Mouse (Mus musculus): ENCODE data around the gene Gtpbp8. TPM values are rescaled to one million over a fixed set of nuclear protein-coding genes. Genes with fewer than 3 reads are reported as not detected.
A peak's percentile ranks its signal among the peaks of the same experiment; 100 is the strongest.

The Gtpbp8 gene
- polyA plus RNA-seq, 1 experiment from 2014 or later, result 33.1 TPM

- peak overlapping the region; percentile 36; the same call in 1 of the 2 replicates for H3K27ac ChIP-seq
- no peak overlapping the region for H3K9ac ChIP-seq
- ATAC-seq (ENCODE audit: low FRiP score), result no peak
- H3K4me2 ChIP-seq, result no peak overlapping the region
- no peaks in the 10 kb centered on the region for H3K9me3 ChIP-seq
- no peak overlapping the region for H3K4me3 ChIP-seq (replicated peaks)
- H3K36me3 ChIP-seq (replicated peaks), result no peaks in the 10 kb centered on the region
- no peaks in the 10 kb centered on the region; the same call in 1 of the 2 replicates for H3K27me3 ChIP-seq
- H3K4me1 ChIP-seq, result peaks cover 11% of the 10 kb centered on the region
- WGBS, result 46% methylated on average over 12 of the region's 12 CpGs
These were observed 50.1 kb downstream of the Gtpbp8 start for GRCm38 (mm10) chr16:44695859-44696620.

- no peak for ATAC-seq (ENCODE audit: low FRiP score)
- 85% methylated on average over 8 of the region's 8 CpGs for WGBS
- Histone ChIP-seq H3K27me3 (no peaks in the 10 kb centered on the region), H3K4me2 (no peak overlapping the region), H3K36me3 (replicated peaks) (no peaks in the 10 kb centered on the region), H3K4me3 (replicated peaks) (no peak overlapping the region), H3K9me3 (no peaks in the 10 kb centered on the region), H3K9ac (no peak overlapping the region), H3K27ac (peak overlapping the region; percentile 36; the same call in 1 of the 2 replicates), H3K4me1 (peaks cover 11% of the 10 kb centered on the region)
These were observed 50.8 kb downstream of the Gtpbp8 start for GRCm38 (mm10) chr16:44695214-44695858.

- Histone ChIP-seq H3K36me3 (replicated peaks) (no peaks in the 10 kb centered on the region), H3K4me2 (no peak overlapping the region), H3K27me3 (no peaks in the 10 kb centered on the region), H3K9ac (no peak overlapping the region), H3K27ac (no peak overlapping the region), H3K9me3 (no peaks in the 10 kb centered on the region), H3K4me3 (replicated peaks) (no peak overlapping the region), H3K4me1 (peaks cover 20% of the 10 kb centered on the region)
- ATAC-seq (ENCODE audit: low FRiP score), result no peak
- WGBS, result 65% methylated on average over 6 of the region's 6 CpGs
These were observed 52.5 kb downstream of the Gtpbp8 start for GRCm38 (mm10) chr16:44693695-44694094.

- Histone ChIP-seq H3K27ac (no peak overlapping the region), H3K36me3 (replicated peaks) (no peaks in the 10 kb centered on the region), H3K4me1 (peaks cover 31% of the 10 kb centered on the region), H3K9me3 (no peaks in the 10 kb centered on the region), H3K4me3 (replicated peaks) (no peak overlapping the region), H3K9ac (no peak overlapping the region), H3K4me2 (no peak overlapping the region), H3K27me3 (no peaks in the 10 kb centered on the region)
- ATAC-seq (ENCODE audit: low FRiP score), result no peak
- WGBS, result 98% methylated on average over 1 of the region's 1 CpGs
These were observed 53.6 kb downstream of the Gtpbp8 start for GRCm38 (mm10) chr16:44692541-44692940.

- no peak overlapping the region for H3K4me3 ChIP-seq (replicated peaks)
- no peaks in the 10 kb centered on the region for H3K27me3 ChIP-seq
- no peak overlapping the region for H3K4me2 ChIP-seq
- H3K9ac ChIP-seq, result no peak overlapping the region
- no peaks in the 10 kb centered on the region for H3K9me3 ChIP-seq
- H3K36me3 ChIP-seq (replicated peaks), result no peaks in the 10 kb centered on the region
- WGBS, result 69% methylated on average over 17 of the region's 17 CpGs
- H3K27ac ChIP-seq, result peak overlapping the region; percentile 27; the same call in 1 of the 2 replicates
- H3K4me1 ChIP-seq, result peaks cover 40% of the 10 kb centered on the region
- no peak for ATAC-seq (ENCODE audit: low FRiP score)
These were observed 54.5 kb downstream of the Gtpbp8 start for GRCm38 (mm10) chr16:44691561-44692141.

- Histone ChIP-seq H3K27me3 (no peaks in the 10 kb centered on the region), H3K4me1 (peaks cover 39% of the 10 kb centered on the region), H3K27ac (no peak overlapping the region), H3K36me3 (replicated peaks) (no peaks in the 10 kb centered on the region), H3K9me3 (no peaks in the 10 kb centered on the region), H3K4me2 (no peak overlapping the region), H3K4me3 (replicated peaks) (no peak overlapping the region), H3K9ac (no peak overlapping the region)
- no peak for ATAC-seq (ENCODE audit: low FRiP score)
- 72% methylated on average over 2 of the region's 2 CpGs for WGBS
These were observed 55.1 kb downstream of the Gtpbp8 start for GRCm38 (mm10) chr16:44691066-44691465.

GRCm38 (mm10) chr16:44690501-44690900 is 55.7 kb downstream of the Gtpbp8 start:
- Histone ChIP-seq H3K27ac (no peak overlapping the region), H3K4me3 (replicated peaks) (no peak overlapping the region), H3K9me3 (no peaks in the 10 kb centered on the region), H3K9ac (no peak overlapping the region), H3K27me3 (no peaks in the 10 kb centered on the region), H3K36me3 (replicated peaks) (no peaks in the 10 kb centered on the region), H3K4me2 (no peak overlapping the region), H3K4me1 (peaks cover 35% of the 10 kb centered on the region)
- 72% methylated on average over 2 of the region's 2 CpGs for WGBS
- ATAC-seq (ENCODE audit: low FRiP score), result no peak

GRCm38 (mm10) chr16:44688507-44688906 is 57.7 kb downstream of the Gtpbp8 start:
- Histone ChIP-seq H3K9me3 (no peaks in the 10 kb centered on the region), H3K4me1 (peaks cover 51% of the 10 kb centered on the region), H3K27ac (peak overlapping the region; percentile 94), H3K36me3 (replicated peaks) (no peaks in the 10 kb centered on the region), H3K27me3 (no peaks in the 10 kb centered on the region), H3K4me3 (replicated peaks) (no peak overlapping the region), H3K9ac (no peak overlapping the region), H3K4me2 (peak overlapping the region; percentile 56)
- no peak for ATAC-seq (ENCODE audit: low FRiP score)
- 3% methylated on average over 4 of the region's 4 CpGs for WGBS

- peak overlapping the region; percentile 56 for H3K4me2 ChIP-seq
- peak overlapping the region; percentile 30; the same call in 1 of the 2 replicates for H3K9ac ChIP-seq
- peak overlapping the region; percentile 25 for H3K4me3 ChIP-seq (replicated peaks)
- H3K4me1 ChIP-seq, result peaks cover 51% of the 10 kb centered on the region
- H3K9me3 ChIP-seq, result 0 out of 2 replicates have a peak, but pooled peaks cover under 1% of the 10 kb centered on the region
- no peaks in the 10 kb centered on the region for H3K36me3 ChIP-seq (replicated peaks)
- H3K27me3 ChIP-seq, result no peaks in the 10 kb centered on the region
- 2% methylated on average over 17 of the region's 18 CpGs for WGBS
- peak overlapping the region; percentile 94 for H3K27ac ChIP-seq
- no peak for ATAC-seq (ENCODE audit: low FRiP score)
These were observed 58.3 kb downstream of the Gtpbp8 start for GRCm38 (mm10) chr16:44687719-44688420.

- no peaks in the 10 kb centered on the region for H3K36me3 ChIP-seq (replicated peaks)
- WGBS, result 11% methylated on average over 20 of the region's 20 CpGs
- ATAC-seq (ENCODE audit: low FRiP score), result peak; percentile 93
- H3K4me1 ChIP-seq, result peaks cover 51% of the 10 kb centered on the region
- H3K4me3 ChIP-seq (replicated peaks), result peak overlapping the region; percentile 25
- no peaks in the 10 kb centered on the region for H3K27me3 ChIP-seq
- peak overlapping the region; percentile 94 for H3K27ac ChIP-seq
- peak overlapping the region; percentile 30 for H3K9ac ChIP-seq
- peaks cover 7% of the 10 kb centered on the region for H3K9me3 ChIP-seq
- peak overlapping the region; percentile 56 for H3K4me2 ChIP-seq
These were observed 59.0 kb downstream of the Gtpbp8 start for GRCm38 (mm10) chr16:44686991-44687718.

Data from forebrain, embryonic 12.5 days (tissue).